Mouse (Mus musculus): Measurements from ENCODE around the gene Jchain.

DNA sequence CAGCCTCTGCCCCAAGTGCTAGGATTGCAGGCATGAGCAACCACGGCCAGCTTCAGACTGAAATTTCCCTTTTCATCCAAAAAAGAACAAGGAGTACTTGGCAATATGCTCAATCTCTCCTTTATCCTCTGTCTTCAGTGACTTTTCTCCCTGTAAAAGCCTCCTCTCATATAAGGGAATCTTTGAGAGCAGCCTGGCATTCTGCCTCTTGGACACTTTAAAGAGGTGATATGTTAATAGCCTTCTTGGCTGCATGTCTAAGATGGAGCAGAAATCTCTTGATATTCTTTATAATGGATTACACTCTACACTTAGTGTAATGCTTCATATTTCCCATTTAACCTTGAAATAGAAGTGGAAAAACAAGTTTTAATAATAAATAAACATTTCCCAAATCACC, 3.2 kb upstream of the Jchain start:
- TF ChIP-seq GATA1 (IDR thresholded peaks at IDR 0.05; ENCODE audit: low read length) (no peak), TAL1 (IDR thresholded peaks at IDR 0.05; ENCODE audit: low read length) (no peak)

Data from erythroblast, embryonic 14.5 days (primary cell).